14 mouse cellular contexts compared by ENCODE assay signal in genomic region chr10:42108294-42109014, GRCm38 (mm10).
A peak's percentile ranks its signal among the peaks of the same experiment; 100 is the strongest.
DNase-seq lines count a peak whose midpoint lies in the region; ATAC-seq and TF ChIP-seq lines count a peak whose summit lies in the region.
"Had no signal": no experiment of that assay in that cellular context is flagged by ENCODE, and none has a peak within 500 bp of the region (broad histone marks: within the 10 kb centered on the region; RNA-seq: fewer than 3 reads in every experiment).

No protein-coding gene starts in this region.

- H3K27me3 ChIP-seq in hindbrain, embryonic 10.5 days (ENCODE audit: insufficient read depth, poor library complexity, severe bottlenecking), result peaks cover 8% of the 10 kb centered on the region
- H3K27me3 ChIP-seq in hindbrain, postnatal 0 days (ENCODE audit: insufficient read depth, low read length), result no peaks in the 10 kb centered on the region
- no peaks in the 10 kb centered on the region for H3K27me3 ChIP-seq in intestine, embryonic 16.5 days (replicated peaks; ENCODE audit: control insufficient read depth, insufficient read depth, low read length)
- H3K27me3 ChIP-seq: hindbrain, embryonic 15.5 days; neural tube, embryonic 15.5 days had no signal

- no peak overlapping the region for H3K9ac ChIP-seq in hindbrain, postnatal 0 days (replicated peaks; ENCODE audit: low read length)
- H3K9ac ChIP-seq in intestine, embryonic 16.5 days (ENCODE audit: low read depth, low read length), result no peak overlapping the region
- H3K9ac ChIP-seq: hindbrain, embryonic 15.5 days; liver, postnatal 0 days; neural tube, embryonic 15.5 days had no signal

- peaks cover 24% of the 10 kb centered on the region for H3K4me1 ChIP-seq in hindbrain, embryonic 10.5 days (replicated peaks)
- H3K4me1 ChIP-seq in hindbrain, postnatal 0 days (ENCODE audit: insufficient read depth, low read length), result no peaks in the 10 kb centered on the region
- peaks cover 2% of the 10 kb centered on the region for H3K4me1 ChIP-seq in intestine, embryonic 16.5 days (ENCODE audit: control insufficient read depth, insufficient read depth, low read length)
- H3K4me1 ChIP-seq: hindbrain, embryonic 15.5 days had no signal

- H3K27ac ChIP-seq in hindbrain, embryonic 10.5 days, result 0 out of 2 replicates have a peak overlapping the region, but pooled peaks have one; percentile 0
- no peak overlapping the region for H3K27ac ChIP-seq in hindbrain, postnatal 0 days
- H3K27ac ChIP-seq in intestine, embryonic 16.5 days (ENCODE audit: low read length), result no peak overlapping the region
- H3K27ac ChIP-seq: hindbrain, embryonic 15.5 days; neural tube, embryonic 15.5 days had no signal

- H3K4me2 ChIP-seq in hindbrain, postnatal 0 days (ENCODE audit: low read depth, low read length), result no peak overlapping the region
- H3K4me2 ChIP-seq in intestine, embryonic 16.5 days (ENCODE audit: low read depth, low read length), result no peak overlapping the region
- H3K4me2 ChIP-seq: hindbrain, embryonic 15.5 days; neural tube, embryonic 15.5 days had no signal

- peaks cover 12% of the 10 kb centered on the region for H3K9me3 ChIP-seq in hindbrain, embryonic 10.5 days
- 0 out of 2 replicates have a peak, but pooled peaks cover 5% of the 10 kb centered on the region for H3K9me3 ChIP-seq in hindbrain, postnatal 0 days (ENCODE audit: low read length)
- peaks cover 9% of the 10 kb centered on the region for H3K9me3 ChIP-seq in intestine, embryonic 16.5 days (ENCODE audit: control insufficient read depth, low read length)
- H3K9me3 ChIP-seq: hindbrain, embryonic 15.5 days; neural tube, embryonic 15.5 days had no signal

- no peak for ATAC-seq in hindbrain, postnatal 0 days
- ATAC-seq in intestine, embryonic 16.5 days, result peak; percentile 81
- ATAC-seq: liver, postnatal 0 days had no signal

- no peak for TF ChIP-seq CTCF in hindbrain, postnatal 0 days (IDR thresholded peaks at IDR 0.05; ENCODE audit: low read depth)

- H3K36me3 ChIP-seq in hindbrain, embryonic 10.5 days, result no peaks in the 10 kb centered on the region
- H3K36me3 ChIP-seq in hindbrain, postnatal 0 days (ENCODE audit: insufficient read depth, low read length), result no peaks in the 10 kb centered on the region
- H3K36me3 ChIP-seq in intestine, embryonic 16.5 days (ENCODE audit: control insufficient read depth, insufficient read depth, low read length), result no peaks in the 10 kb centered on the region
- H3K36me3 ChIP-seq: hindbrain, embryonic 15.5 days; neural tube, embryonic 15.5 days had no signal

- no peak overlapping the region for H3K4me3 ChIP-seq in hindbrain, embryonic 10.5 days
- H3K4me3 ChIP-seq in hindbrain, postnatal 0 days (ENCODE audit: low read length), result no peak overlapping the region
- H3K4me3 ChIP-seq in intestine, embryonic 16.5 days (ENCODE audit: low read length), result no peak overlapping the region
- H3K4me3 ChIP-seq: hindbrain, embryonic 15.5 days; neural tube, embryonic 15.5 days had no signal

- 55% methylated on average over 8 of the region's 8 CpGs for whole genome bisulfite sequencing in hindbrain, embryonic 10.5 days
- WGBS in hindbrain, postnatal 0 days, result 46% methylated on average over 8 of the region's 8 CpGs
- 47% methylated on average over 8 of the region's 8 CpGs for WGBS in intestine, embryonic 16.5 days

- no peak for DNase-seq in hindbrain, embryonic 10.5 days (ENCODE audit: low spot score)
- DNase-seq in hindbrain, postnatal 0 days (ENCODE audit: low spot score), result no peak
- peak; percentile 45 for DNase-seq in adrenal gland, postnatal 36 days
- DNase-seq in kidney, postnatal 36 days, result peak; percentile 27 to 69
- DNase-seq in right cerebral cortex, postnatal 36 days (ENCODE audit: low spot score in 2 of 2), result no peak
- no peak for DNase-seq in layer of hippocampus, postnatal 10 days (ENCODE audit: low spot score in 2 of 2)
- no peak for DNase-seq in layer of hippocampus, adult 11-12 months (ENCODE audit: low spot score)
- DNase-seq: cerebellum, adult 8-10 months; gastrocnemius, postnatal 10 days; liver, postnatal 0 days; thymus, postnatal 4 days had no signal

Comparison
In these comparisons a context has a peak if more than half of its experiments do, and no peak if none do; other contexts are left out.
1. DNase-seq: peak in adrenal gland, postnatal 36 days (2 of 2) and kidney, postnatal 36 days (2 of 2); none in hindbrain, embryonic 10.5 days (single experiment), hindbrain, postnatal 0 days (single experiment), right cerebral cortex, postnatal 36 days (0 of 2), layer of hippocampus, postnatal 10 days (0 of 2) and layer of hippocampus, adult 11-12 months (single experiment).